ENCODE assay signal across 9 mouse cellular contexts in the genomic region with DNA sequence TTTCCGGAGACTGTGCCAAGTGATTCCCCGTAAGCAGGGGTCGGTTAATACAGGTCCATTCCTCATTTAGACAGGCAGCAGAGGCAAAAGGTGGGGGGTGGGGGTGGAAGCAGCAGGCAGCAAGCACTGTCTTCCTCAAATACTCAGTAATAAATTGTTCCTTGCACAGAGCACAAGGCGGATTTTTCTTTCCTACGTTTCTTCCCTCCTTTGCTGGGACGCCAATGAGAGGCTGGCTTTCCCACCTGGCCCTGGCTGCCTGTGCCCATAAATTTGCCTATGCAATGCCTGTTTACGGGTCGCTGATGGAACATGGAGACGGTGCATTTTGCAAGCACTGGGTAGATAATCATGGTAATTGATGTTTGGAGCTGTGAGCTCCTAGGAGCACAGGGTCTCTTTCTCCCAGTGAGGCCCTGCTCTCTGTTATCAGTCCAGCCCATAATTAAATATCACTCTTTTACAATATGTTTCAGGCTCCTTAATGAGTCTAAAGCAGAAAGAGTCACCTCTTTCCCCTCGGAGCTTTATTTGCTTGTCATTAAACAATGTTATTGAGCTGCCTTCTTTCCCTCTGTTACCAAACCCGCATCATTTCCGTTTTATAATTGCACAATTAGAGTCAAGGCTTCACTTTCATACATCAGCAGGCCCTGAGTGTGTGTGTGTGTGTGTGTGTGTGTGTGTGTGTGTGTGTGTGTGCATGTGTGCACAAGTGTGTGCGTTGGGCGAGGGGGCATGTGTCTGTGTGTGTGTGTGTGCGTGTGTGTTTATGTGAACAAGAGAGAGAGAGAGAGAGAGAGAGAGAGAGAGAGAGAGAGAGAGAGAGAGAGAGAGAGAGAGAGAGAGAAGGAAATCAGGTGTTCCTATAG.
DNase-seq lines count a peak whose midpoint lies in the region; ATAC-seq lines count a peak whose summit lies in the region.
"Had no signal": no experiment of that assay in that cellular context is flagged by ENCODE, and none has a peak within 500 bp of the region (broad histone marks: within the 10 kb centered on the region; RNA-seq: fewer than 3 reads in every experiment).

No protein-coding gene starts in this region.

- ATAC-seq in kidney, embryonic 15.5 days (replicated peaks; ENCODE audit: low FRiP score), result peak; percentile 50
- ATAC-seq in intestine, embryonic 14.5 days (replicated peaks; ENCODE audit: low FRiP score, low TSS enrichment, low read depth), result peak; percentile 48; the same call in 1 of the 2 replicates
- peak; percentile 68 for ATAC-seq in neural tube, embryonic 11.5 days (ENCODE audit: insufficient read depth, low FRiP score, low TSS enrichment)
- no peak for ATAC-seq in megakaryocyte-erythroid progenitor cell, adult 5-6 weeks (replicated peaks; ENCODE audit: low FRiP score, low TSS enrichment, poor library complexity, severe bottlenecking)

- H3K27ac ChIP-seq in kidney, embryonic 15.5 days, result peak overlapping the region; percentile 41; the same call in 1 of the 2 replicates
- peak overlapping the region; percentile 88 for H3K27ac ChIP-seq in forebrain, embryonic 10.5 days
- peak overlapping the region; percentile 57 for H3K27ac ChIP-seq in intestine, embryonic 14.5 days (ENCODE audit: low read depth)
- H3K27ac ChIP-seq in neural tube, embryonic 11.5 days (ENCODE audit: low read depth, low read length), result peak overlapping the region; percentile 75

- H3K36me3 ChIP-seq in kidney, embryonic 15.5 days, result no peaks in the 10 kb centered on the region
- no peaks in the 10 kb centered on the region for H3K36me3 ChIP-seq in forebrain, embryonic 10.5 days (replicated peaks)
- no peaks in the 10 kb centered on the region for H3K36me3 ChIP-seq in intestine, embryonic 14.5 days (ENCODE audit: control insufficient read depth, insufficient read depth, low read length)
- H3K36me3 ChIP-seq in neural tube, embryonic 11.5 days (ENCODE audit: control insufficient read depth, insufficient read depth, low read length), result no peaks in the 10 kb centered on the region

- no peaks in the 10 kb centered on the region for H3K27me3 ChIP-seq in kidney, embryonic 15.5 days
- 0 out of 2 replicates have a peak, but pooled peaks cover 7% of the 10 kb centered on the region for H3K27me3 ChIP-seq in forebrain, embryonic 10.5 days (ENCODE audit: poor library complexity, severe bottlenecking)
- no peaks in the 10 kb centered on the region for H3K27me3 ChIP-seq in intestine, embryonic 14.5 days (replicated peaks; ENCODE audit: control insufficient read depth, insufficient read depth, low read length)
- H3K27me3 ChIP-seq in neural tube, embryonic 11.5 days (ENCODE audit: control insufficient read depth, insufficient read depth, low read length), result no peaks in the 10 kb centered on the region

- H3K9me3 ChIP-seq in kidney, embryonic 15.5 days (replicated peaks), result no peaks in the 10 kb centered on the region
- H3K9me3 ChIP-seq in forebrain, embryonic 10.5 days, result no peaks in the 10 kb centered on the region
- H3K9me3 ChIP-seq in intestine, embryonic 14.5 days (ENCODE audit: control insufficient read depth, low read length), result no peaks in the 10 kb centered on the region
- no peaks in the 10 kb centered on the region for H3K9me3 ChIP-seq in neural tube, embryonic 11.5 days (ENCODE audit: control insufficient read depth, low read length)

- whole genome bisulfite sequencing in kidney, embryonic 15.5 days, result 28% methylated on average over 15 of the region's 15 CpGs
- WGBS in forebrain, embryonic 10.5 days, result 55% methylated on average over 12 of the region's 15 CpGs
- 24% methylated on average over 15 of the region's 15 CpGs for WGBS in intestine, embryonic 14.5 days
- 27% methylated on average over 15 of the region's 15 CpGs for WGBS in neural tube, embryonic 11.5 days

- DNase-seq in kidney, postnatal 10 days, result no peak
- no peak for DNase-seq in forebrain, embryonic 10.5 days (ENCODE audit: extremely low spot score, low spot score)
- DNase-seq in intestine, embryonic 14.5 days (ENCODE audit: low spot score), result peak; percentile 67
- DNase-seq in neural tube, embryonic 11.5 days (ENCODE audit: low spot score), result peak; percentile 65
- no peak for DNase-seq in cerebellum, postnatal 36 days
- no peak for DNase-seq in spleen, adult 18-20 months
- DNase-seq: lung, postnatal 14 days had no signal

- peaks cover 16% of the 10 kb centered on the region for H3K4me1 ChIP-seq in kidney, embryonic 15.5 days
- H3K4me1 ChIP-seq in forebrain, embryonic 10.5 days, result peaks cover 34% of the 10 kb centered on the region
- peaks cover 11% of the 10 kb centered on the region for H3K4me1 ChIP-seq in intestine, embryonic 14.5 days (replicated peaks; ENCODE audit: control insufficient read depth, insufficient read depth, low read length)
- peaks cover 11% of the 10 kb centered on the region for H3K4me1 ChIP-seq in neural tube, embryonic 11.5 days (ENCODE audit: control insufficient read depth, insufficient read depth, low read length)

- peak overlapping the region; percentile 27; the same call in 1 of the 2 replicates for H3K4me2 ChIP-seq in kidney, embryonic 15.5 days
- peak overlapping the region; percentile 30; the same call in 1 of the 2 replicates for H3K4me2 ChIP-seq in intestine, embryonic 14.5 days (ENCODE audit: low read length)
- H3K4me2 ChIP-seq in neural tube, embryonic 11.5 days (ENCODE audit: low read depth), result no peak overlapping the region; the same call in 1 of the 2 replicates

- no peak overlapping the region for H3K4me3 ChIP-seq in kidney, embryonic 15.5 days (replicated peaks)
- peak overlapping the region; percentile 36; the same call in 1 of the 2 replicates for H3K4me3 ChIP-seq in forebrain, embryonic 10.5 days
- no peak overlapping the region for H3K4me3 ChIP-seq in intestine, embryonic 14.5 days (ENCODE audit: low read depth, low read length)
- no peak overlapping the region for H3K4me3 ChIP-seq in neural tube, embryonic 11.5 days (ENCODE audit: low read depth, low read length)

- H3K9ac ChIP-seq in kidney, embryonic 15.5 days, result no peak overlapping the region
- H3K9ac ChIP-seq in intestine, embryonic 14.5 days (ENCODE audit: low read length), result no peak overlapping the region
- no peak overlapping the region for H3K9ac ChIP-seq in neural tube, embryonic 11.5 days (ENCODE audit: low read length)

Comparison
In these comparisons a context has a peak if more than half of its experiments do, and no peak if none do; other contexts are left out.
1. DNase-seq: peak in intestine, embryonic 14.5 days (single experiment) and neural tube, embryonic 11.5 days (single experiment); none in kidney, postnatal 10 days (single experiment), forebrain, embryonic 10.5 days (single experiment), cerebellum, postnatal 36 days (0 of 2) and spleen, adult 18-20 months (0 of 2).
2. Peak in every context shown above with its lines, with median percentiles within 50 percentile points of each other: H3K27ac ChIP-seq.